Mouse (Mus musculus): ENCODE results near the gene Olfr304. TPM values are rescaled to one million over a fixed set of nuclear protein-coding genes. Genes with fewer than 3 reads are reported as not detected.

The Olfr304 gene
- polyA plus RNA-seq, 1 experiment, result not detected

DNA sequence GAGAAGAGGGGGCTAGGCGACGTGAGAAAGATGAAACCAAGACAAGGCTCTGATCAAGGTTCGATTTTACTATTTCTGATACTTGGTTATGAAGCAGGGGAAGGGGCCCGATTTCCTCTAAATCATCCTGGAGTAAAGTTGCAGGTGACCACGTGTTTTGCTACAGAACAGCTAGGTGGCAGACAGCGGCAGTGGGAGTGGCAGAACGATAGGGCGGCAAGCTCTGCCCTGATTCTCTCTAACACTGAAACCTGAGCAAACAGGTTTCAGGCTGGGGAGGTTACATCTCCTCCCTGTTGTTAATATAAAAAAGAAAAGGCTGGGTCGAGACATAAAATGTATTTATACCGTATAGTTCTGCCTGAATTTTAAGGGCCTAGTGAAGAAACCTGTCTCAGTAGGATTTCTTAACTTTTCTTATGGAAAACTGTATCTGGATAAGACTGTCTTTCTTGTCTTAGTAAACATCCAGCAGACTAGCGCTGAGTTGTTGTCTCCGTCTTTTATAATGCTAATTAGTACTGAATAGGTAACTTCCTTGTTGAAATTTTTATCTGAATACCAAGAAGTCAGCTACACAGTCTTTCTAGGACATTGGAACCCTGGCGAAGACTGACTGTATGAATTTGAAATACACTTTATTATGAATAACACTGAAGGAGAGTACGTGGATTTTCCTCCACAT, 43.4 kb downstream of the Olfr304 start:
- no peak for TF ChIP-seq POLR2A (IDR thresholded peaks at IDR 0.05; ENCODE audit: low read depth, low read length)
- TF ChIP-seq CTCF (conservative IDR thresholded peaks at IDR 0.05; ENCODE audit: insufficient read depth, insufficient read length, low read depth, low read length), result no peak
- no peak overlapping the region for H3K4me3 ChIP-seq (ENCODE audit: insufficient read depth, low read depth, low read length)
- H3K36me3 ChIP-seq (ENCODE audit: control insufficient read depth, insufficient read depth, low read length), result no peaks in the 10 kb centered on the region
- H3K27ac ChIP-seq (ENCODE audit: insufficient read depth, low read depth, low read length), result no peak overlapping the region
- DNase-seq, result no peak
- no peaks in the 10 kb centered on the region for H3K4me1 ChIP-seq (ENCODE audit: control insufficient read depth, insufficient read depth, low read length)
- WGBS, result 62% methylated on average over 14 of the region's 14 CpGs
- H3K27me3 ChIP-seq (replicated peaks; ENCODE audit: control insufficient read depth, insufficient read depth, low read length), result no peaks in the 10 kb centered on the region

DNA sequence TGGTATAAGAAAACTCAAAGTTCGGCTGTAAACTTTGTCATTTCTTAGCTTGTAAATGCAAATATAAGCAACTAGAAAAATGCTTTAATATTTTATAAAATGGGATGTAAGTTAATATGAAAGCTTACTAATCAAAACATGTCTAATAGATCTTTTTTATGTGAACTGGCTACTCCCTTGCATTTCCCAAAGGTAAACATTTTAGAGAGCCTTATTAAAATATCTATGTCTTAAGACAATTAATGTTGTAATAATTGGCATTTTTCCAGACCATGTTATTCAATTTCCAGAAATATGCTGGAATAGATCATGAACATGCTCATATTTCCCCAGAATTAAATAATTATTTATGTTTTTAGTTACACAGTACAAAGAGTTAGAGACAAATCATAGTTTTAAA, 49.0 kb downstream of the Olfr304 start, which contains the start of gene Olfr307:
Olfr307 (minus strand) TSS at position 101 of the 400 bp plus-strand sequence.
- Histone ChIP-seq H3K27ac (ENCODE audit: insufficient read depth, low read depth, low read length) (no peak within 1 kb of the TSS), H3K4me1 (ENCODE audit: control insufficient read depth, insufficient read depth, low read length) (no peaks in the 10 kb centered on the region), H3K27me3 (replicated peaks; ENCODE audit: control insufficient read depth, insufficient read depth, low read length) (no peaks in the 10 kb centered on the region), H3K36me3 (ENCODE audit: control insufficient read depth, insufficient read depth, low read length) (no peaks in the 10 kb centered on the region), H3K4me3 (ENCODE audit: insufficient read depth, low read depth, low read length) (no peak within 1 kb of the TSS)
- no peak for DNase-seq
- 67% methylated on average over 1 of the region's 1 CpGs for WGBS
- TF ChIP-seq POLR2A (IDR thresholded peaks at IDR 0.05; ENCODE audit: low read depth, low read length) (no peak), CTCF (conservative IDR thresholded peaks at IDR 0.05; ENCODE audit: insufficient read depth, insufficient read length, low read depth, low read length) (no peak)

Other genes starting within 250 kb of the Olfr304 start
- gene Vmn2r75, start 214.9 kb downstream of the Olfr304 start, polyA plus RNA-seq (2012; rRNA removed), result not detected in 2 replicates
- gene Vmn2r76, start 140.3 kb downstream of the Olfr304 start, polyA plus RNA-seq (2012; rRNA removed), result not detected in 2 replicates
- not detected in 2 replicates for gene Olfr310, start 109.5 kb downstream of the Olfr304 start, polyA plus RNA-seq (2012; rRNA removed)
- gene Olfr309, start 73.0 kb downstream of the Olfr304 start, polyA plus RNA-seq (2012; rRNA removed), result not detected in 2 replicates
- not detected in 2 replicates for gene Olfr308, start 61.0 kb downstream of the Olfr304 start, polyA plus RNA-seq (2012; rRNA removed)
- gene Olfr307, start 49.1 kb downstream of the Olfr304 start, polyA plus RNA-seq (2012; rRNA removed), result not detected in 2 replicates
- not detected in 2 replicates for gene Olfr305, start 19.7 kb downstream of the Olfr304 start, polyA plus RNA-seq (2012; rRNA removed)
- not detected in 2 replicates for gene Olfr303, start 11.1 kb upstream of the Olfr304 start, polyA plus RNA-seq (2012; rRNA removed)
- gene Olfr301, start 17.2 kb upstream of the Olfr304 start, polyA plus RNA-seq (2012; rRNA removed), result not detected in 2 replicates
- not detected in 2 replicates for gene Olfr299, start 73.3 kb upstream of the Olfr304 start, polyA plus RNA-seq (2012; rRNA removed)
- gene Olfr298, start 105.8 kb upstream of the Olfr304 start, polyA plus RNA-seq (2012; rRNA removed), result not detected in 2 replicates
- gene Olfr297, start 133.3 kb upstream of the Olfr304 start, polyA plus RNA-seq (2012; rRNA removed), result not detected in 2 replicates
- not detected in 2 replicates for gene Olfr295, start 197.2 kb upstream of the Olfr304 start, polyA plus RNA-seq (2012; rRNA removed)
- gene Olfr294, start 230.0 kb upstream of the Olfr304 start, polyA plus RNA-seq (2012; rRNA removed), result not detected in 2 replicates

All from kidney, adult 2 months (tissue).